Mouse (Mus musculus) heart, embryonic 11.5 days (tissue): Measurements from ENCODE around the gene Fxyd1. TPM values are rescaled to one million over a fixed set of nuclear protein-coding genes. Genes with fewer than 3 reads are reported as not detected.

Experiments
- ATAC-seq: fragments of 200-750 bp; cut with Nextera tagmentation; replicated peaks from 2 replicates; pipeline ENCODE4 v1.8.0; 2017; ENCODE audit warnings: moderate library complexity; ENCODE audit not compliant: insufficient number of reproducible peaks, low FRiP score, low TSS enrichment
- H3K27ac ChIP-seq: fragments of 300-500 bp; sonication (generic); 2 replicates; pipeline ENCODE4 v1.5.1; 2014; ENCODE audit warnings: mild to moderate bottlenecking, low read depth, low read length
- H3K27me3 ChIP-seq: fragments of 300-500 bp; sonication (generic); 2 replicates; pipeline ENCODE4 v1.6.1; 2014; ENCODE audit warnings: mild to moderate bottlenecking, low read length, mixed read lengths; ENCODE audit not compliant: control insufficient read depth, insufficient read depth
- H3K36me3 ChIP-seq: fragments of 300-500 bp; sonication (generic); 2 replicates; pipeline ENCODE4 v1.6.1; 2014; ENCODE audit warnings: mild to moderate bottlenecking, low read length, moderate library complexity, mixed read lengths; ENCODE audit not compliant: control insufficient read depth, insufficient read depth
- H3K4me1 ChIP-seq: fragments of 300-500 bp; sonication (generic); 2 replicates; pipeline ENCODE4 v1.6.1; 2014; ENCODE audit warnings: low read length; ENCODE audit not compliant: control insufficient read depth, insufficient read depth
- H3K4me2 ChIP-seq: fragments of 300-500 bp; sonication (generic); 2 replicates; pipeline ENCODE4 v1.6.1; 2014; ENCODE audit warnings: mild to moderate bottlenecking, moderate library complexity
- H3K4me3 ChIP-seq: fragments of 300-500 bp; sonication (generic); 2 replicates; pipeline ENCODE4 v1.5.1; 2014; ENCODE audit warnings: low read depth, low read length
- H3K9ac ChIP-seq: fragments of 300-500 bp; sonication (generic); 2 replicates; pipeline ENCODE4 v1.6.1; 2014; ENCODE audit warnings: mild to moderate bottlenecking, low read depth, low read length, moderate library complexity
- H3K9me3 ChIP-seq: fragments of 300-500 bp; sonication (generic); replicated peaks from 2 replicates; pipeline ENCODE4 v1.6.1; 2016; ENCODE audit warnings: low read length; ENCODE audit not compliant: control insufficient read depth
- WGBS: fragments of 180-500 bp; shearing (Covaris S2); extraction: QIAGEN DNeasy Blood & Tissue Kit; methylation state at CpG from one replicate; pipeline ENCODE4 v1.1.7; 2014; ENCODE audit not compliant: insufficient replicate concordance; 5-methylcytosine and 5-hydroxymethylcytosine counted together
- polyA plus RNA-seq: library from polyadenylated mRNA; unstranded; fragments of >200 nt; fragmentation: Nextera tagmentation; extraction: Ambion mirVana; gene quantifications from 2 replicates; pipeline ENCODE4 v1.2.1, GENCODE M21; 2014

The Fxyd1 gene
- polyA plus RNA-seq, 1 experiment from 2014 or later: 566 TPM

DNA sequence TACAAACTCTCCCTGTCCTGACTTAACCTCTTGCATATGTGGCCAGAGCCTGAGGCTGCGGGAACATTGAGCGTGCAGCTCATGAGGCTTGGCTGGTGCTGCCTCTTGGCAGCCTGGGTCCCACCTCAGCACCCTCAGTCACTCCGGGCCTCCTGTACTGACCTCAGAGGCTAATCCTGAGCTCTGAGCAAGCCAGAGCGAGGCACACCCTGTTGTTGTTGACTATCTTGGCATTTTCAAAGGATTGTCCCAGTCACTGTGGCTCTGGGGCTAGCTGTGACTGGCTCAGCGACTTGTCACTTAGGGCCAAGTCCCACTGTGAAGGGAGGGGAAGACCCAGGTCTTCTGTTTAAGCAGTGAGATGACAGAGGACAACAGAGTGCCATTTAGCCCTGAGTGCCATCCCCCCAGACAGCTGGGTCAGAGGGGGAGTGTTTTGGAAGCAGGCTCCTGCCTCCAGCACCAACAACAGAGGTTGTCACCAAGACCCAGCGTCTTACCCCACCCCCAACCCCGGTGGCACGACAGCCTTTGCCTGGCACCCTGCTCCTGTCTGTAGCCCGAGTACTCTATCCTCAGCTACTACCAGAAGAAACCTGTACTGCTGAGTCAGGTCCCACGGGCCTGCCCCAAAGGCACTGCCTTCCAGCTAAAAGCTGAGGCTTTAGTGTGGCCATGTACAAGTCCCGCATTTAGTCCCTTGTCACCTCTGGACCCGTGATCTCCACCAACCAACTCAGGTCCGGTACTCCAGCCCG, 26.0 kb upstream of the Fxyd1 start:
- Histone ChIP-seq H3K36me3 (no peaks in the 10 kb centered on the region), H3K4me3 (no peak overlapping the region), H3K4me2 (no peak overlapping the region), H3K9me3 (no peaks in the 10 kb centered on the region), H3K27me3 (no peaks in the 10 kb centered on the region), H3K4me1 (no peaks in the 10 kb centered on the region), H3K27ac (no peak overlapping the region), H3K9ac (no peak overlapping the region)
- ATAC-seq: no peak
- 57% methylated on average over 14 of the region's 14 CpGs for WGBS

DNA sequence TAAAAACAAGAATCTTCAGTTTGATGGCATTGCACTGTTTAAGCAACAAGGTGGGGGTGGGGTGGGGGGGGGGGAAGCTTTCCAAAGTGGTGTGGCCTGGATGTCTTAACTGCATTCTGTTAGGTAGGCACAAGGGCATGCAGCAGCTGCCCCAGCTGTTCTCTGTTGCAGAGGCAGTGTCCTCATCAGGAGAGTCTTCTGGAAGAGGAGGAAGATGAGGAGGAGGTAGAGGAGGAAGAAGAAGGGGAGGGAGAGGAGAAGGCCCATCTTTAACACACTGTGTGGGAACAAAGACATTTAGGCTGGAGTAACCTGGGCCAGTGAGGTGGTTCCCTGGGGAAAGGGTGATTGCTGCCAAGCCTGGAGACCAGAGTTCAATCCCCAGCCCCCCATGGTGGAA, 25.1 kb upstream of the Fxyd1 start:
- Histone ChIP-seq H3K36me3 (no peaks in the 10 kb centered on the region), H3K4me1 (no peaks in the 10 kb centered on the region), H3K27me3 (no peaks in the 10 kb centered on the region; the same call in 1 of the 2 replicates), H3K9me3 (no peaks in the 10 kb centered on the region), H3K4me3 (no peak overlapping the region), H3K9ac (no peak overlapping the region), H3K4me2 (no peak overlapping the region), H3K27ac (no peak overlapping the region)
- ATAC-seq: no peak

DNA sequence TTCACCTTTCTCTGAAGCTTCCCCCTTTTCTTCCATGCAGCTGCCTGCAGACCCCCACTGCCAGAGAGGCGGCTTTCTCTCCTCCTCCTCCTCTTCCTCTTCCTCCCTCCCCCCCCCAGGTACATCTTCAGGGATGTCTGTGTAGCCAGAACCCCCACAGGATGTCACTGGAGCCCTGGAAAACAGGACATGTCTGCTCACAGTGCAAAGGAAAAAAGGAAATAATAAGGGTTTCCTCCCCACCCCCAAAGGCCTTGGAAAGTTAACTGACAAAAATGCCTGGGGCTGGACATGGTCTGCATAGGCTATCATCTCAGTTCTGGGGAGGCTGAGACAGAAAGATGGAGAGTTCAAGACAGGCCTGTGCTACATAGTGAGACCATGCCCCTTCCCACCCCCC, 24.1 kb upstream of the Fxyd1 start:
- Histone ChIP-seq H3K9ac (no peak overlapping the region), H3K4me2 (no peak overlapping the region), H3K27me3 (no peaks in the 10 kb centered on the region; the same call in 1 of the 2 replicates), H3K4me3 (no peak overlapping the region), H3K9me3 (no peaks in the 10 kb centered on the region), H3K36me3 (no peaks in the 10 kb centered on the region), H3K4me1 (no peaks in the 10 kb centered on the region), H3K27ac (no peak overlapping the region)
- 37% methylated on average over 1 of the region's 1 CpGs for WGBS
- ATAC-seq: no peak

DNA sequence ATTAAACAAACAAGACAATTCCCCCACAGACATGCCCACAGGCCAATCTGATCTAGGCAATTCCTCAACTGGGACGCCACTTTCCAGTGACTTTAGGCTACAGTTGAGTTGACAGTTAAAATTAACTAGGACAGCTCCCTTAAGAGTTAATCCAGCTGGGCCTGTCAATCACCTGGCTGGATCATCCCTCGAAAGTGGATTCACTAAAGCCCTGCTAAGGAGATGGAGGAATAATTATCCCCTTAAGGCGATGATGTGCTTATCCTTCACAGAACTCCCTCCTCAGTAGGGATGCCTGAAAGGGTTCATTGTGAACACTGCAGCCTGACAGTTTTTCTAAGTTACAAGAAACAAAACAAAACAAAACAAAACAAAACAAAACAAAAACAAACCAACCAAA, 23.6 kb upstream of the Fxyd1 start:
- no peak for ATAC-seq
- 56% methylated on average over 3 of the region's 3 CpGs for WGBS
- Histone ChIP-seq H3K9me3 (no peaks in the 10 kb centered on the region), H3K27me3 (no peaks in the 10 kb centered on the region; the same call in 1 of the 2 replicates), H3K4me3 (no peak overlapping the region), H3K4me2 (no peak overlapping the region), H3K27ac (no peak overlapping the region), H3K9ac (no peak overlapping the region), H3K36me3 (no peaks in the 10 kb centered on the region), H3K4me1 (no peaks in the 10 kb centered on the region)

DNA sequence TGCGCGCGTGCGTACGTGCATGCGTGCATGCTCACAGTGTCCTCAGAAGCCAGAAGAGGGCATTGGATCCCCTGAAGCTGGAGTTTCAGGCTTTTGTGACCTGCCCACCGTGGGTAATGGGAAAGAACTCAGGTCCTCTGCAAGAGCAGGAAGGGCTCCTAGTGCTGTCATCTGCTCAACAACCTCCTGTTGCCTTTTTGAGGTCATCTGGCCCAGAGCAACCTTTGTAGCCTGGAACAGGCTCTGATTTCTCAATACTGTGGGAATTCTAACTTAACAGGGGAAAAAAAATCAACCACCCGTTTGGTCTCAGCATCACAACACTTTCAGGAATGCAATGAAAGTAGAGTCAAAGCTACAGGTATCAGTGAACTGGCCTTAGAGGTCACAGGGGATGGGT, 22.7 kb upstream of the Fxyd1 start:
- Histone ChIP-seq H3K27ac (no peak overlapping the region), H3K9me3 (no peaks in the 10 kb centered on the region), H3K27me3 (no peaks in the 10 kb centered on the region; the same call in 1 of the 2 replicates), H3K4me2 (no peak overlapping the region), H3K9ac (no peak overlapping the region), H3K4me1 (no peaks in the 10 kb centered on the region), H3K4me3 (no peak overlapping the region), H3K36me3 (no peaks in the 10 kb centered on the region)
- no peak for ATAC-seq
- 87% methylated on average over 8 of the region's 8 CpGs for WGBS

DNA sequence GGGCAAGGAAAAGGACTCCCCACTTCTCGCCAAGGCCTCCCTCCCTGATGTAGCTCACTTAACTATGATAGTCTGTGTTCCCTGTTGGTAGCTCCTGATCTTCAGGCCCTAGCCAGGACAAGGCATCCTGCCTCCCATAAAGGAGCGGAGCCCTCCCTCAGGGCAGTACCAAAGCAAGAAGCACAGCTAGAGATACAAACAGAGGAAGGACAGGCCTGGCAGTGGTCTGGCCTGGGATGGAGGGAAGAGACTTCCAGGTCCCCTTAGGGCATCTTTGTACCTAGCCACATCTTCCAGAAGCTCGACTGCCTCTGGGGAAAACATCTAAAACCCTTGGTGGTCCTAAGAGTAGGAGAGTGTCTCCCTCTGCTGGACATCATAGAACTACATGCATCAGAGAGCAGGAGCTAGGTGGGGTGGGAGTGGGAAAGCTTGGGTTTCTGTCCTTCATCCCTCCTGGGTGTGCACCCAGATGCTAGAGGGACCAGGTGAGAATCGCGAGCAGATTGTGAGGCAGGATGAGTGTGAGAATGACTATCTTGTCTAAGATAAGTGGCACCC, 21.0 kb upstream of the Fxyd1 start:
- Histone ChIP-seq H3K4me2 (no peak overlapping the region), H3K27ac (no peak overlapping the region), H3K27me3 (no peaks in the 10 kb centered on the region; the same call in 1 of the 2 replicates), H3K4me1 (no peaks in the 10 kb centered on the region), H3K36me3 (no peaks in the 10 kb centered on the region), H3K9ac (no peak overlapping the region), H3K4me3 (no peak overlapping the region), H3K9me3 (no peaks in the 10 kb centered on the region)
- ATAC-seq: 0 out of 2 replicates have a peak, but pooled peaks have one; percentile 25
- 32% methylated on average over 5 of the region's 5 CpGs for WGBS

DNA sequence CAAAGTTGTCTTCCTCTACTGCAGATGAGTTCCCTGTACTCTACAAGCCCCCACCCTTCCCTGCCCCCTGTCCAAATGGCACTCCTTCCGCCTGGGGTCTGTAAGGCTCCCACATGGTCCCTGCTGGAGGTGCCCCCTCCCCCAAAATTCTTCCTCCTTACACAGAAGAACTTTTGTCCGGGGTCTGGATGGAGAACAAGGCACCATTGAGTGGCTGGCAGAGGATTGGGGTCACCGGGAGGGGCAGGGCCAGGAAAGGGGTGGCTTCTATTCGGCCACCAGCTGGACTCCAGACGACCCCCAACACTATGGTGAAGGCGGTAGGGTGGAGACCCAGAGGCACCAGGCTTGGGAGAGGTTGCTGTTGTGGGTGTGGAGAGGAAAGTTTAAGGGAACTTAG, 20.5 kb upstream of the Fxyd1 start:
- no peaks in the 10 kb centered on the region; the same call in 1 of the 2 replicates for H3K27me3 ChIP-seq
- no peaks in the 10 kb centered on the region for H3K9me3 ChIP-seq
- H3K27ac ChIP-seq: no peak overlapping the region
- ATAC-seq: no peak
- 56% methylated on average over 6 of the region's 6 CpGs for WGBS
- no peaks in the 10 kb centered on the region for H3K36me3 ChIP-seq
- no peaks in the 10 kb centered on the region for H3K4me1 ChIP-seq
- H3K4me3 ChIP-seq: no peak overlapping the region
- no peak overlapping the region for H3K4me2 ChIP-seq
- H3K9ac ChIP-seq: no peak overlapping the region

DNA sequence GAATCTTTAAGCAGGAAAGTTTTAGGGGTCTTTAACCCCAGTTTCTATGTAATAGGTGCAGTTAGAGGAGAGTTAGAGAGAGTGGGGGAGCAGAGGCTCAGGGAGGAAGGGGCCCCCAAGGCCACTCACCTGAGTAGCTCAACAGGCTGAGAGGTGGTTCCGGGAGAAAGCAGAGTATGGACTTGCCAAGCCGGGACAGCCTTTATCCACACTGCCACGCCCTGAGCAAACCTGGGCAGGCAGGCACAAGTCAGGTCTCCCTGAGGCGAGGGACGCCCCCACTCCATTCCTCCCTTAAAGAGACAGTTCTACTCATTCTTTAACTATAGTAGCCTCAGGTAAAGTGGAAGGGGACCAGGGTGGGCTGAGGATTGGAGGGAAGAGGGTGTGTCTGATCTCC, 19.5 kb upstream of the Fxyd1 start, which contains the start of gene Fxyd3:
TSS of gene Fxyd3 (minus strand) at position 213 of the 400 bp plus-strand sequence.
- no peak within 1 kb of the TSS for H3K4me3 ChIP-seq
- H3K9me3 ChIP-seq: no peaks in the 10 kb centered on the region
- no peak for ATAC-seq
- 43% methylated on average over 5 of the region's 5 CpGs for WGBS
- no peak within 1 kb of the TSS for H3K27ac ChIP-seq
- no peak within 1 kb of the TSS for H3K9ac ChIP-seq
- no peaks in the 10 kb centered on the region for H3K4me1 ChIP-seq
- H3K36me3 ChIP-seq: no peaks in the 10 kb centered on the region
- no peaks in the 10 kb centered on the region; the same call in 1 of the 2 replicates for H3K27me3 ChIP-seq
- no peak within 1 kb of the TSS for H3K4me2 ChIP-seq

DNA sequence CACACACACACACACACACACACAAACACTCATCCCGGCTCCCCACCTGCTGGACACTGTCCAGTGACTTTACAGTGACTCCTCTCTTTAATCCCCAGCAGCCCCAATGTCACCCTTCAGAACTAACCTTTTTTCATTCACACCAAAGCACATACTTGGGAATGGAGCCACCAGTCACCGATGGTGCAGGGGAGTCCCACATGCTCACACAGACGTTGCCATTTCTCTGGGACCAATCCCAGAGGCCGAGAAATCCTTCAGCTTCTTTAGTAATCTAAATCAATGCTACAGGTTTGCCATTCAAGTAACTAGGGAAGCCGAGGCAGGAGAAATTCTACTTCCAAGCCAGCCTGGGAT, 17.7 kb upstream of the Fxyd1 start:
- 76% methylated on average over 5 of the region's 5 CpGs for WGBS
- ATAC-seq: no peak
- Histone ChIP-seq H3K9ac (no peak overlapping the region), H3K36me3 (no peaks in the 10 kb centered on the region), H3K4me2 (no peak overlapping the region), H3K4me3 (no peak overlapping the region), H3K4me1 (no peaks in the 10 kb centered on the region; the same call in 1 of the 2 replicates), H3K27me3 (peaks cover 2% of the 10 kb centered on the region; the same call in 1 of the 2 replicates), H3K27ac (no peak overlapping the region), H3K9me3 (no peaks in the 10 kb centered on the region)
